Mouse (Mus musculus) neutrophil, adult 5-6 weeks (primary cell): ENCODE measurements around the gene Olfr205. TPM values are rescaled to one million over a fixed set of nuclear protein-coding genes. Genes with fewer than 3 reads are reported as not detected.
"Not testable (repeated sequence)": the region's sequence is repeated elsewhere in the genome, so short reads cannot be mapped to it uniquely, and the experiment has no call there.

Source experiments
- ATAC-seq: fragments of 151-379, 151-347 bp; 2 replicates; pipeline ENCODE4 v1.8.0; 2017; ENCODE audit warnings: mild to moderate bottlenecking, moderate TSS enrichment; ENCODE audit not compliant: insufficient number of reproducible peaks, poor library complexity, low FRiP score, severe bottlenecking; ENCODE audit errors: extremely low read depth
- total RNA-seq: library from RNA; stranded (forward); fragments of 200-1000 nt; gene quantifications from 2 replicates; pipeline ENCODE4 v1.2.3, GENCODE M21; 2017

Olfr205 gene
- total RNA-seq: not detected in 2 replicates

- ATAC-seq: no peak
Measured at GRCm38 (mm10) chr16:59331038-59331437, at the start of gene Olfr205. Gene Olfr205, minus strand, starts transcription at chr16:59331138.

- no peak for ATAC-seq
Measured at GRCm38 (mm10) chr16:59363893-59364292, 33.0 kb upstream of the Olfr205 start, which contains the start of gene Olfr209. Gene Olfr209, minus strand, starts transcription at chr16:59363993.

GRCm38 (mm10) chr16:59349146-59349545 lies 18.2 kb upstream of the Olfr205 start, which contains the start of gene Olfr206:
Gene Olfr206, minus strand, starts transcription at chr16:59349246.
- no peak for ATAC-seq

GRCm38 (mm10) chr16:59323262-59323661 lies 7.7 kb downstream of the Olfr205 start:
- ATAC-seq: not testable (repeated sequence)

- no peak for ATAC-seq
Measured at GRCm38 (mm10) chr16:59318148-59318547, 12.8 kb downstream of the Olfr205 start, which contains the start of gene Olfr204. Gene Olfr204, minus strand, starts transcription at chr16:59318248.

- ATAC-seq: no peak
Measured at GRCm38 (mm10) chr16:59298581-59298980, 32.4 kb downstream of the Olfr205 start, which contains the start of gene Olfr203. Gene Olfr203, plus strand, starts transcription at chr16:59298881.

GRCm38 (mm10) chr16:59287576-59287975 lies 43.4 kb downstream of the Olfr205 start:
- ATAC-seq: not testable (repeated sequence)

GRCm38 (mm10) chr16:59286693-59287092 lies 44.2 kb downstream of the Olfr205 start, which contains the start of gene Olfr202:
Gene Olfr202, minus strand, starts transcription at chr16:59286793.
- no peak for ATAC-seq

- no peak for ATAC-seq
Measured at GRCm38 (mm10) chr16:59283476-59283875, 47.5 kb downstream of the Olfr205 start.

GRCm38 (mm10) chr16:59280542-59280941 lies 50.4 kb downstream of the Olfr205 start:
- no peak for ATAC-seq

Other genes starting within 250 kb of the Olfr205 start
- gene Olfr191, start 241.3 kb downstream of the Olfr205 start, total RNA-seq: not detected in 2 replicates
- not detected in 2 replicates for gene Olfr193, start 219.3 kb downstream of the Olfr205 start, total RNA-seq
- 0.12 TPM in 1 of 2 replicates, not detected in the other for gene Olfr194, start 210.1 kb downstream of the Olfr205 start, total RNA-seq
- not detected in 2 replicates for gene Olfr195, start 184.1 kb downstream of the Olfr205 start, total RNA-seq
- not detected in 2 replicates for gene Olfr196, start 160.7 kb downstream of the Olfr205 start, total RNA-seq
- not detected in 2 replicates for gene Olfr198, start 127.6 kb downstream of the Olfr205 start, total RNA-seq
- gene Olfr199, start 111.4 kb downstream of the Olfr205 start, total RNA-seq: not detected in 2 replicates
- gene Olfr201, start 58.5 kb downstream of the Olfr205 start, total RNA-seq: not detected in 2 replicates
- not detected in 2 replicates for gene Olfr202, start 44.3 kb downstream of the Olfr205 start, total RNA-seq
- not detected in 2 replicates for gene Olfr203, start 32.3 kb downstream of the Olfr205 start, total RNA-seq
- gene Olfr204, start 12.9 kb downstream of the Olfr205 start, total RNA-seq: not detected in 2 replicates
- 0.47 TPM in 1 of 2 replicates, not detected in the other for gene Olfr206, start 18.1 kb upstream of the Olfr205 start, total RNA-seq
- gene Olfr209, start 32.9 kb upstream of the Olfr205 start, total RNA-seq: not detected in 2 replicates
- not detected in 2 replicates for gene Gabrr3, start 76.2 kb upstream of the Olfr205 start, total RNA-seq
- gene Riox2, start 140.6 kb upstream of the Olfr205 start, total RNA-seq: 57.2 and 68.2 TPM in 2 replicates